Mouse (Mus musculus): Measurements from ENCODE around the gene Cdk2ap2. TPM values are rescaled to one million over a fixed set of nuclear protein-coding genes. Genes with fewer than 3 reads are reported as not detected.
"Not testable (repeated sequence)": the region's sequence is repeated elsewhere in the genome, so short reads cannot be mapped to it uniquely, and the experiment has no call there.

Cdk2ap2 gene
- total RNA-seq, 2 experiments from 2014 or later, result 22.9 to 23.9 TPM

DNA sequence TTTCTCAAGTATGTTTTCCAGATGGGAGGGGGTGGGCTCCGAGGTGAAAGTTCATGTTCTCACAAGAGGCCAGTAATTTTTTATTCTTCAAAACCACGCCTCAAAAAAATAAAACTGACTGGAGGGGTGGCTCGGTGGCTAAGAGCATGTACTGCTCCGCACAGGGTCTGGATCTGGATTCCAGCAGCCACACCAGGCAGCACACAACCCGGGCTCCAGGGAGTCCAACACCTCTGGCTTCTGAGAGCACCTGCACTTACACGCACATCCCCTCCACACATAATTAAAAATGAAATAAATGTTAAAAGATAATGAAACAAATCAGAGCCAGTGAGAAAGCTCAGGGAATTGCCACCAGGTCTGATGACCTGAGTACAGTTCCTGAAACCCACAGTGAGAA, 30.7 kb upstream of the Cdk2ap2 start:
- no peak for DNase-seq (ENCODE audit: low spot score in 2 of 2)

DNA sequence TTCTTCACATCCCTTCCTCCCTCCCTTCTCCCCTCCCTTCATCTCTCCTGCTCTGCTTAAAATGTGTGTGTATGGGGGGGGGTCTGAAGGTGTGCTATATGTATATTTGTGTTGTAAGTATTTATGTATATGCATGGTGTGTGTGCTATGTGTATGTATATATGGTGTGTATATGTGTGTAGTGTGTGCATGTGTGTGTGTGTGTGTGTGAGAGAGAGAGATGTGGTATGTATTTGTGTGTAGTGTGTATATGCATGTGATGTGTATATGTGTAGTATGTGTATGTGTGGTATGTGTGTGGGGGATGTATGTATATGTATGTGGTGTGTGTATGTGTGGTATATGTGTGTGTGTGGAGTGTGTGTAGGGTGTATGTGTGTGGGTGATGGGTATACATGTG, 30.1 kb upstream of the Cdk2ap2 start:
- DNase-seq (ENCODE audit: low spot score in 2 of 2), result no peak

DNA sequence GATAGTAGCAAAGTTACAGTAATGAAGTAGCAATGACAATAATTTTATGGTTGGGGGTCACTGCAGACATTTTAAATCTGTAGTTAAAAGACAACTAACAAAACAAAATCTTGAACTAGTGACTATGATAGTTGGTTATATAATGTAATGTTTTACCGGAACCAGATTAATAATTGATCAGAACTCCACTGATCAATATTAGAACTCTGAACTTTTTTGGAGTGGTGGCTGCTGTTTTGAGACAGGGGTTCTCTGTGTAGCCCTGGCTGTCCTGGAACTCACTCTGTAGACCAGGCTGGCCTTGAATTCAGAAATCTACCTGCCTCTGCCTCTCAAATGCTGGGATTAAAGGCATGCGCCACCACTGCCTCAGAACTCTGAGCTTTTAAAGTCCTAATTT, 28.7 kb upstream of the Cdk2ap2 start:
- DNase-seq (ENCODE audit: low spot score in 2 of 2), result not testable (repeated sequence)

DNA sequence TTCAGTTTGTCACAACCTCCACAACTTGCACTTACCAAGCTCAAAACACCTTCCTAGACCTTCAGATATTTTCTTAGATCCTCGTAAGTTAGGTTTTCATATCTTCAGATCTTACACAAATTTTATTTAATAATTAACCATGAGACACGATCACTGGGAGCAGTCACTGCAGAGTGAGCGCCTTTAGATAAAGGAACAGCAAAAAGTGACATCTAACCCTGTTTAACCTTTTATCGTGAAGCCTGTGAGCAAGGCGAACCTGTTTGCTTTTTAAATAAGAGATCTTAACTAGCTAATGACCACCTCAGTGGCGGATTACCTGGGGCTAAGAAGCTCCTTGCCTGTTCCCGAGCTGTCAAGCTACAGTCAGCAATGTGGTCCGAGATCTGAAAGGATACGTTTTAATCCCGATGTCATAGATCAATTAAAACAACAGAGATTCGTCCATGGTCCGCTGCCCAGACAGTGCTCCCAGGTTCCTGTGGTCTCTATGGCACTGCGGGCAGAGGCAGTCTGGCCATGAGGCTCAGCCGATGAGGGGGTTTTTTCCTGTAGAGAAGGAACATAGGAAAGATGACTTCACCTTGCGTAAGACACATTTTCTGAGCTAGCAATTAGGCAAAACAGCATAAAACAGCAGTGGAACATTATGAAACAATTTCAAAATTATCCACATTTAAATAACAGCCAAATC, 28.1 kb upstream of the Cdk2ap2 start:
- no peak for DNase-seq (ENCODE audit: low spot score in 2 of 2)

DNA sequence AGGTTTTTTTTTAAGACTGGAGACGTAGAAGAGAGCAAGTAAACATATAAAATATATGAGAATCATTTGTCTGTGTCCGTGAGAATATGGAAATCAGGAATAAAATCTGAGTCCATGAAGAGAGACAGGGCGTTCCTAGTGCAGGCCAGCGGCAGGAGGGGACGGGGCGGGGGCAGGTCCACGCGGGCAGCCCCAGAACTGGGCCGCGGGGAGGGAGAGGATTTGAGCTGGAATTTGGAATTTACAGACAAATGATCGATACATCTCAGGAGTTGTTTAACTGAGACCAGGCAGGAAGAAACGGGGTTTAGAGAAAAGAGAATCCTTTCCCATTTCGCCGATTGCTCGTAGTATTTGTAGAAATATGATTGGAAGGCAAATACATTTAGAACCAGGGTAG, 26.7 kb upstream of the Cdk2ap2 start:
- DNase-seq (ENCODE audit: low spot score in 2 of 2), result no peak

DNA sequence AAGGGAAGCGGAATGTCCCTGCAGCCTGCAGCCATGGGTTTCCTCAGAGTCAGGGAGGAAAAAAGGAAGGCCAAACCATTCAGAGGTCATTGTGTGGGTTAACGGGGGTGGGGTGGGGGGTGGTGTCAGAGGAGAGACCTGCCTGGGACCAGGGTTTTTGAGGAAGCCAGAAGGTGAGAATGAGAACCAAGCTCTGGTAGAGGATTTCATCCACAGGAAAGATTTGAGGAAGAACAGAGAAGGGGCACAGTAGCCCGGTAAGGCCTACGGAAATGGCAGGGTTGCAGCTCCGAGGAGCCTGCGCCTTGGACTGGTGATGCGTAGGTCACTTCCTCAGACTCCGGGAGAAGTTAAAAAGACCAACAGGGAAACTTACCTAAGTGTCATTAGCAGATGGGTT, 26.2 kb upstream of the Cdk2ap2 start:
- no peak for DNase-seq (ENCODE audit: low spot score in 2 of 2)

DNA sequence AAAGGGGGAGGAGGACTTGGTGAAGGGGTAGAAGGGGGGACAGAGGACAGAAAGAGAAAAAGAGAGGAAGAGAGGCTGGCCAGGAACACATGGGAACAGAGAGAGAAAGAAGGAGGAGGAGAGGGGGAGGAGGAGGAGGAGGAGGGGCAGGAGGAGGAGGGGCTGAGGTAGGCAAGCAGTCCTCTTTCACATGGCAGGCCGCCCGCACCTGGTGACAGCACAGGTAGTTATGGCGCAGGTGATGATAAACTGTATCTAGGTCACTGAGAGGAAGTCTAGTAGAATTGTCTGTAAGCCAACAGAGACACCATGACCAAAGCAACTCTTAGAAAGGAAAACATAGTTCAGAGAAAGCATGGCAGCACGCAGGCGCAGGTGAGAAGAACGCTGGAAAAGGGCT, 25.6 kb upstream of the Cdk2ap2 start:
- no peak for DNase-seq (ENCODE audit: low spot score in 2 of 2)

DNA sequence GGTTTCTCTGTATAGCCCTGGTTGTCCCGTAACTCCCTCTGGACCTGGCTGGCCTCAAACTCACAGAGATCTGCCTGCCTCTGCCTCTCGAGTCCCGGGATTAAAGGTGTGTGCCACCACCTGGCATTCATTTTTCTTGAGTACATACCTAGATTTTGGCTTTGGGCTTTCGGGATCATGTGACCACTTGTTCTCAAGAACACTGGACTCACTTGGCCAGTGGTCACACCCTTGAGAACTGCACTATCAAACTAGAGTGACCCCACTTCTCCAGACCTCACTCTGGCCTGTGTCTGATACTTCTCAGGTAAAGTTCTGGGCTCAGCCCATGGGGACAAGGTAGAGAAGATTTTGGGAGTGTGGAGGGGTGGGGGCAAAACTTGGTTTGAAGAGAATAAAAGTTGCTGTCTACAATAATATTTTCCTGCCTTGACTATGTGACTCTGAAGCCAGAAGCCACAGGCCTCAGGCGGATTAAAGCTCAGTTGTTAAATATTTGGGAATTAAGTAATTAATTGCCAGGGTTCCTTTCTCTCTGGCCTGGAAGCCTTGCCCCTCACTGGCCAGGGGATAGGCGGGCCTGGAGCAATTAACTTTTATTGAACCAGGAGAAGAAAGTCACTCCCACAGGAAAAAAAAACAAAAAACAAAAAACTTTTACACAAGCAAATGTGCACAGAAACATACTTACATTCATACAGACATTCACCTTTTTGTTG, 24.1 kb upstream of the Cdk2ap2 start:
- no peak for DNase-seq (ENCODE audit: low spot score in 2 of 2)

DNA sequence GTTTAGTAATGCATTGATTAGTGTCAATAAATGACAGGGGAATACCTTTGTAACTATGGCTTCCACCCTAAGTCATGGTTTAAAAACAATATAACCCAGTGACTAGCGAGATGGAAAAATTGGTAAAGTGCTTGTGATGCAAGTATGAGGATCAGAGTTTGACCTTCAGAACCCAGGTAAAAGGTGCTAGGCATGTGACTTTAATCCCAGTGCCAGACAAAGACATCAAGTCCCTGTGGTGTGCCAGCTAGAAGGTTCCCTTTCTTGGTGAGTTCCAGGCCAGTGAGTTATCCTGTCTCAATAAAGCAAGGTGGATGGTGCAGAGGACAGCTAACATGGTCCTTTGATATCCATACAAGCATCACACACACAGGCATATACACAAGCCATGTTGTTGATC, 21.5 kb upstream of the Cdk2ap2 start:
- no peak for DNase-seq (ENCODE audit: low spot score in 2 of 2)

DNA sequence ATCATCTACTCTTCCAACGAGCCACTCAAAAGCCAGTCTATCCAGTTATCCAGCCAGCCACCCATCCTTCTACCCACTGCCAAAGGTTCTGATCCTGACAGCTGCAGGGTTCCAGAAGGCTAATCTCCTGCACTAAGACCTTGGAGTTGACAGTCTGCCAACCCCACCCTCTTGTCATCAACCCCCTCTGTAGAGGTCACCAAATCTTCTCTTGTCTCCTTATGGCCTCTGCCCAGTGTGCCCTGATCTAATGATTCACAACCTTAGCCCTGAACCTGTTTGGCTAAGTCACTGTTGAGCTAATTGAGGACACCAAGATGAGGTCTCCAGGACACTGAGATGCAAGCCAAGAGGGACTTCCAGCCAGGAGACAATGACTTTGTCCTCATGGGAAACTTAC, 17.4 kb upstream of the Cdk2ap2 start:
- DNase-seq (ENCODE audit: low spot score in 2 of 2), result no peak

DNA sequence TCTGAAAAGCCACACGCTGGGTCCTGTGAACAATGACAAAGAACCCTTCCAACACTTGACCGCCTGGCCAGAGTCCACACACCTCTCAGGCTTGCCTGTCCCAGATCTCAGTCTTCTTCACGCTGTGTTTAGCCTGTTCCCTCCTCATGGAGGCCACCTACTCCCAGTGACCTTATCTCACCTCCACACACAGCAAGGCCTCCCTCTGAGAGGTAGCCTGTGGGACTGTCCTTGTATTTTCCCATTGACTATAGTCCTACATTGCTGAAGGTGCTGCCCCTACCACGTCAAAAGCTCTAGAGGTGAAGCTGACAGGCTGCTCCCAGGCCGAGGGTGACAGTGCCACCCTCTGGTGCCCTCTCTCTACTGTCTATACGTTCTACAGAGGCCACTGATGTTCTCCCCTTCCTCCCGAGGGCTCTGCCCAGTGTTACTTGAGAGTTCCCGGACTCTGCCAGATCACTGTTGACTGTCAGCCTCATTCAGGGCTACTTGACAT, 16.4 kb upstream of the Cdk2ap2 start:
- DNase-seq (ENCODE audit: low spot score in 2 of 2), result peak in 1 of 2 experiments; percentile 6

DNA sequence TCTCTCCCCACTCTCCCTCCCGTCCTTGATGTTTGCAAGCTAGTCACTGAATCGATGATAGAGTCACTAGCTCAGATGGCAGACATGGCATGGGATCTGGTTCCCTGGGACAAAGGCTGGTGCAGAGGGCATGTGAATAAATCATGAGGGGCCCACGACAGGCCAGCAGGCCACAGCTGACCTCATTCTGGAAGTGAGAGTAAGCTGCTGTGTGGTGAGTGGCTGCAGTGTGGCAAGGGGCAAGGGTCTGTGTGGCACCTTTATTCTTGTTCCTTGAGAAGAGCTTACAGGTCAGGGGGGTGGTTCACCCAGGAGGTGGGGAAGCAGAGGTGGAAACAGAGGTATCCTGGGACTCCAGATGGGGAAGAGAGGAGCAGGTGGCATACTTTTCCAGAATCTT, 15.6 kb upstream of the Cdk2ap2 start, which contains the start of gene Cabp2:
Gene Cabp2 (plus strand): TSS at position 185 of the 400 bp plus-strand sequence.
- DNase-seq (ENCODE audit: low spot score in 2 of 2), result no peak

DNA sequence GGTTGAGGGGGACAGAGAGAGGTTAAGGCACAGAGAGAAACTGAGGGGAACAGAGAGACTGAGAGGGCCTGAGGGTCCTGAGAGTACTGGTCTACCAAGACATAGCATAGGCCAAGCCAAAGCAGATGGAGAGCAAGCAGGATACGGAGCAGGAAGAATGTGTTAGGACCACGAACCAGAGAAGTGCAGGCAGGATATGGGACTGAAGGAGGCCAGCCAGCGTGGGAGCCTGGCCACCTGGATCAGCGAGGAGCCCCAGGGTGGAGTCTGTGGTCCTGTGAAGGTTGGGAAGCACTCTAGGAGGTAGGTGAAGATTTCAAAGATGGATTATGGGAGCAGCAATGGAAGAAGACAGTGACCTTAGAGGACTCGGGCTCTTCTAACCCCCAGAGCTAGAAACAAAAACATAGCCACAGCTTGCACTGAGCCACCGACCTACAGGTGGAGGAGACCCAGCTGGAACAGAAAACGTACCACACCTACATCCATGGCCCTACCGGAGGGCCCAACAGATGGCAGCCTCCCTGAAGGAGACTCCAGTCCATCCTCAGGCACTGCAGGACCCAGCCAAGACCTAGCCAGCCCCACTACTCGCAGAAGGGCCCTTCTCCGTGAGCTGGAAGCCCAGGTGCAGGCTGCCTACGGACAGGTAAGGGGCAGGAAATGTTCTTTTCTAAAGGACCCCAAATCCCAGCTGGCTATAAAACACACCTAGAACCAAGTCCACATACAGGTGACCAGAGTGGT, 14.6 kb upstream of the Cdk2ap2 start:
- no peak for DNase-seq (ENCODE audit: low spot score in 2 of 2)

DNA sequence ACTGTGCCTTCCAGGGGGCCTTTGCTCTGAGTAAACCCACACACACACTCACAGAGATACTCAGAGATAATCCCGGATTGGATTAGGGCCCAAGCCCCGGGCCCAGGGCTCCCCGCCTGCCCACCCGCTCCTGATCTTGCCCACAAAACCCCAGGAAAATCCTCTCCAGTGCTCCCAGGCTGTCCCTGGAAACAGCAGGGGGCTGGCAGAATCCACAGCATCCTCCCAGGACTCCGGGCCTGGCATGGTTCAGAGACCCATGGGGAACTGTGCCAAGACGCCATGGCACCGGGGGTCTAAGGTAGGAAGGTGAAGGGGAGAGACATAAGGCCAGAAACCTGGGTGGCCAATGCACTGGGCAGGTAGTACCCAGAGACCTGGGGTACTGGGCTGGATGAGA, 13.7 kb upstream of the Cdk2ap2 start:
- no peak for DNase-seq (ENCODE audit: low spot score in 2 of 2)

DNA sequence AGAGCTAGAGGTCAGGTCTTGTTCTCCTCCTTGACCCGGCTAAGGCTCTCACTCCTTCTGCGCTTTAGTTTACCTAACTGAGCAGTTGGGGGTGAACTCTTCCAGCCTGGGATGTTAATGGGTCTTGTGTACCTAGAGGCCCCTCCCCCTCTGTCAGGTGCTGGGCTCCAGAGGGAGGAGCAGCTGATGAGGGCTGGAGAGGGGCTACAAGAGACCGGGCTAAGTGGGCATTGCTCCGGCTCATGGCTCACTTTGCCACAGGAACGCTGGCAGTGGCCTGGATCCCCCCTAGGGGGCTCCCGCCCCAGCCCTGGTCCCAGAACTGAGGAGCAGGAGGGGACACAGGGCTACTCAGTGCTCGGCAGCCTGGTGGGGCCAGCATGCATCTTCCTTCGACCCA, 13.2 kb upstream of the Cdk2ap2 start:
- no peak for DNase-seq (ENCODE audit: low spot score in 2 of 2)

DNA sequence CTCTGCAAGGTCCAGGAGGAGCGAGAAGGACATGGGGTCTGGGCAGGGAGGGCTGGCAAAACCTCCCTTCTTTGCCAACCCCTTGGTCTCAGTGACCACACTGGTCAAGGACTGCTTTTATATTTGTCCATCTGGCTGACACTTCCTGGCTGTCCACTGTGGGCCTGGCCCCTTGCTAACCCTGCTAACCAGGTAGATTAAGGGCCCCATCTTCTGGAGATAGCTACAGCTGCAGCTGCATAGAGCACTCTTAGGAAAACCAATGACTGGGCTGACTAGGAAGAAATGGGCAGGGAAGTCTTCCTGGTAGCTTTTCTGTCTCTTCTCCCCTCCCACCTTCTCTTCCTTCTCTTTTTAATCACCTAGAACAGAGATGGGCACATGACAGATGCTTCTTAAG, 12.0 kb upstream of the Cdk2ap2 start:
- DNase-seq (ENCODE audit: low spot score in 2 of 2), result no peak

DNA sequence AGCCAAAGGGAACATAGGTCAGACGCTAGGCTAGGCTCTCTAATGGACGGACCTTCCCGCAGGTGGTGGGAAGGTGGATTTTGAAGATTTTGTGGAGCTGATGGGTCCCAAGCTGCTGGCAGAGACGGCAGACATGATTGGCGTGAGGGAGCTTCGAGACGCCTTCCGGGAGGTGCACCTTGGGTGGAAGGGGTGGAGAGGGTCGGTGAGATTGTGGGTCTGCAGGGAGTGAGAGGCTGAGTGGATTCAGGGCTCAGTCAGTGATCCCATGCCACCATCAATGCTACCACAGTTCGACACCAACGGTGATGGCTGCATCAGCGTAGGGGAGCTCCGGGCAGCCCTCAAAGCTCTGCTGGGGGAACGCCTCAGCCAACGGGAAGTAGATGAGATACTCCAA, 10.8 kb upstream of the Cdk2ap2 start:
- DNase-seq (ENCODE audit: low spot score in 2 of 2), result no peak

DNA sequence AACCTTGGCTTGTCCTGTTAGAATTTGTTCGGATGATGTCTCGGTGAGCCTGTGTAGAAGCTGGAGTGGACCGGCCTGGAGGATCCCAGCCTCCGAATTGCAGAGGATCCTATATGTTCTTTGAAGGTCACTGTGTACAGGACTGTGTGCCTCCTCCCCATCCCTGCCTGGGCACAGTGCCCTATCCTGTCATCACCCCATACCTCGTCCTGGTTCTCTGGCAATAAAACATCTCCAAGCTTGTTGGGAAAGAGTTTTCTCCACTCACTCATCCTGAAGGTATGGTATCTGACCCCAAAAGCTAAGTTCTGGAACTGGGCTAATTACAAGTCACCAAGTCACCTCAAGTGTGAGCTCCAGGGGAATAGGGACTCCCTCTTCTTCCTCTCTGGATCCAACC, 9.9 kb upstream of the Cdk2ap2 start:
- no peak for DNase-seq (ENCODE audit: low spot score in 2 of 2)

DNA sequence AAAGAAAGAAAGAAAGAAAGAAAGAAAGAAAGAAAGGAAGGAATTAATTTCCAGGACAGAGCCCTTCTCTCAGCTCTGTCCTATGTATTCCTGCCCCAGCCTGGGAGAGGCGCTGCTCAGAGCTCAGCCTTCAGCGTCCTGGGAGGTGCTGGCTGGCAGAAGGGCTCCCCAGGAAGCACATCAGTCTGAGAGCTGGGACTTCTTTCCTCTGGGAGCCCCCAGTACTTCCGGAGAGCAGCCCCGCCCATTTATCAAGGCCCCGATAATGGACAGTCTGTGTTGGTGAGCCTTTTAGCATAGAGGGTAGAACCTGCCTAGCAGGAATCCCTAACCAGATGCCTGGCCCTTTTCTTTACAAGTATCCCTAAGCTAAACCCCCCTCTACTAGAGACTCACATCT, 8.8 kb upstream of the Cdk2ap2 start:
- no peak for DNase-seq (ENCODE audit: low spot score in 2 of 2)

DNA sequence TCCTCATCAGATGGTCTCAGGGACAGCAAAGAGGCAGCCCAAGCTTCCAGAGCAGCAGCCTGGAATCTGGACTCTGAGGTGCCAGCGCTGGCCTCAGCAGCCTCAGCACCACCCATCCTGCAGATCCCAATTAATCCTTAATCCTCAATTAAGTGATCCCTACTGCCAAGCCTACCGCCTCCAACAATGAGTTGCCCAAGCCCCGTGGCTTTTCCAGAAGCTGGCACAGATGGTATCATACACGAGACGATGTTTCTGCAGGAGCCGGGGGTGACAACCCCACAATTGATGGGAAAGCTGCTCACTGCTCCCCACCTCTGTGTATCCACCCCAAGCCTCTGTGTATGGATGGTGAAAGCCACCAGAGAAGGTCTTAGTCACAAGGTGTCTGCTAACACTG, 7.9 kb upstream of the Cdk2ap2 start:
- DNase-seq (ENCODE audit: low spot score in 2 of 2), result no peak

DNA sequence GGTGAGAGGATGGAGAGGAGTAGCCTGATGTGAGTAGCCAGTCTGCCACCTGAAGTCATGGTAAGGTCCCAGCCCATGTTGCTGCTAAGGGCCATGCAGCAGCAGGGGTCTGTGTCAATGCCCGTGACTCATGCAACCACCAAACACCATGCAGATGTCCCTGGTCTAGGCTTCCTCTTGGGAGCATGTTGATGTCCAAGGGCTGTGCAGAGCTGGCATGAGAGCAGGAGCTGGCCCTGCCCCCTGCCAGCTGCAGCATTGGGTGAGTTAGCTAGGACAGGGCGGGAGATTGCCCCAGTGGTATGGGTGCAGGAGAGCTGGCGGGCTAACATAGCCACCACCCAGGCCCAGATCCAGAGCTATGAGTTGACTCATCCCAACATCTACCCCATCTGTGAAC, 6.5 kb upstream of the Cdk2ap2 start:
- DNase-seq (ENCODE audit: low spot score in 2 of 2), result no peak

DNA sequence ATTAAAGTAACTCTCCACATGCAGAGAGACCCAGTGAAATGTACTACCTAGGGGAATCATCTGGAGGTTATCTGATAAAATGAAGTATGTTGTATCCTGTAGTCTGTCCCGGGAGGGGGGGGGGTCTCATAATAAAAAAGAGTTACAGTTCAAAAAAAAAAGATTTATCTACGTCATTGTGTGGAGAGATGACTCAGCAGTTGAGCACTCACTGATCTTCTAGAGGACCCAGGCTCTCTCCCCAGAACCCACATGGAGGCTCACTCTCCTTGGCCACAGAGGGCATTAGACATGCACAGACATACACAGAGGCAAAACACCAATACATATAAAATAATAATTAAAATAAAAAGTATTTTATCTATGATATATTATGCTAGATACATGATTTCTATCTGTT, 5.6 kb upstream of the Cdk2ap2 start:
- DNase-seq (ENCODE audit: low spot score in 2 of 2), result no peak
